Mouse (Mus musculus) CD8-positive naive resting alpha-beta T cell, adult 2 months (primary cell): Measurements from ENCODE around the gene Stx6.

ENCODE experiments used
- DNase-seq, 2 experiments: peaks; one replicate each; pipeline ENCODE4 v3.0.0; 2022; ENCODE audit warnings: low read depth in 2 of 2, low spot score in 2 of 2

The Stx6 gene

DNA sequence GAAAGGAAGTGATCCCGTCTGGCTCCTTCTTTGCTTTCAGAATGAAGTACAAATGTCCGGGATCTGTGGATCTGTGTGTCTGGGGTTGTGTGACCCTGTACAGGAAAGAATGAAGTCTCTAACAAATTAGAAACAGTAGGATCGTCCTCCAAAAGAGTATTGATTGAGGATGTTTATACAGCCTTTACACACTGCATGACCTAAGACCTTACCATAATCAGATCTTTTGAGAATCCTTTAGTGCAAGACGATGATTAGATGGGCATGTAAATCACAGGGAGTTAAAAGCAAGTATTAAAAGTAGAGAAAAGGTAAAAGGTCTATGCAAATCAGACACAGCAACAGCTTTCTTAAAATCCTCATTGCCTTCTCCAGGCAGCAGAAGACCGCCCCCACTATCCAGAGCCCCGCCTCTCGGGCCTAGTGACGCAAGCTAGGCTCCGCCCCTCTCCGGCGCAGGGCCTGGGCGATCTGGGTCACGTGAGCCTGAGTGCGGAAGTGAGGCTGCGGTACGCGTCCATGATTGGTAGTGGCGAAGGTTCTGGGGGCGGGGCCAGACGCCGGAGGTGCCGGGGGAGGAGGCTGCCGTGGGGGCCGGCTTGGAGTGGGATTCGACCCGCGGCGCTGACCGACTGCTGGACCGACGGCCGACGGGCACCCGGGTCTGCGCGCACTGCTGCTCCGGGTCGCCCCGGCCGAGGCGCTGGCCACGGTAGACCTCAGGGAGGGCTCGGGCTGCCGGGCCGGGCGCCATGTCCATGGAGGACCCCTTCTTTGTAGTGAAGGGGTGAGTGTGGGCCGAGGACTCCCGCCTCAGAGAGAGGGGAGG, at the start of gene Stx6:
TSS of gene Stx6 (plus strand) at position 575 of the 829 bp plus-strand sequence.
- DNase-seq = peak; percentile 98 to 99

DNA sequence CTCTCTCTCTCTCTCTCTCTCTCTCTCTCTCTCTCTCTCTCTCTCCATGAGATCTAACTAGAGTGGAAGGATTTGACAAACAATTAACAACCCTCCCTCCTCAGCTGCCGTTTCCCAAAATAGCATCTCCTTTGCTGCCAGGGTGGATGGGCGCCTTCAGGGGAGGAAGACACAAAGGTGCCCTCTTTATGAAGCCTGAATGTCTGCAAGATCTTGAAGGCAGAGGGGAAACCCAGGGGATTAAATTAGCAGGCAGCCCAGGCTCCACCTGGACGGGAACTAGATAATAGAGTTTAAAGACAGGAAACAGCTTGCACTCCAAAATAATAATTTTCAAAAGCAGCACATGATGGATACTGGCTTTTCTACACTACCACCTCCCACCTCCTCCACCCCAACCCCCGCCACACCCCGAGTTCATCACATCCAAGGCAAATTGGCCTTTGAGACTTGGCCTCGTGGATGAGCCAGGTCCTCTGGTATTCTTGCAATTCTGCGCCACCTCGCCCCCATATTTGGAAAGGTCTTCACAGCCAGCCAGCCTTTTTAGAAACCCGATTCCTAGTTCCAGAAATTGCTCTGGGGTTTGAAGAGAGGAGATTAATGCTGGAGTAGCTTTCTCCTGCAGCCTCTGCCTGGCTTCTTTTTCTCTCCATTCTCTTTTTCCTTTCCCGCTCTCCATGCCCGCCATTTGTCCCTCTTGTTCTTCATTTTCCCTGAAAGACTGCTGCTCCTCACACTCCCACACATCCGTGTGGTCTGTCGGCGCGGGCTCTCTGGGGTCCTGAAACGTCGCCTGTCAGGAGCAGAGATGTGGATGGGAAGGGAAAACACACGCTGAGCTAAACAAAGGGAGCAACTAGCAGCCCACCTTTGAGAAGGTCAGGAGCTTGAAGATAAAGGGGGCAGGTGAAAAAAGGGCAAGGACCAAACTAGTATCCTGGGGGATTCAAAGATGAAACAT, 48.8 kb upstream of the Stx6 start:
- no peak for DNase-seq

GRCm38 (mm10) chr1:155111491-155111890, 47.0 kb upstream of the Stx6 start:
- no peak for DNase-seq

- no peak for DNase-seq
Observed at GRCm38 (mm10) chr1:155112118-155112517, 46.4 kb upstream of the Stx6 start.

GRCm38 (mm10) chr1:155112875-155113274, 45.6 kb upstream of the Stx6 start:
- DNase-seq = no peak

GRCm38 (mm10) chr1:155113946-155114345, 44.6 kb upstream of the Stx6 start:
- no peak for DNase-seq

DNA sequence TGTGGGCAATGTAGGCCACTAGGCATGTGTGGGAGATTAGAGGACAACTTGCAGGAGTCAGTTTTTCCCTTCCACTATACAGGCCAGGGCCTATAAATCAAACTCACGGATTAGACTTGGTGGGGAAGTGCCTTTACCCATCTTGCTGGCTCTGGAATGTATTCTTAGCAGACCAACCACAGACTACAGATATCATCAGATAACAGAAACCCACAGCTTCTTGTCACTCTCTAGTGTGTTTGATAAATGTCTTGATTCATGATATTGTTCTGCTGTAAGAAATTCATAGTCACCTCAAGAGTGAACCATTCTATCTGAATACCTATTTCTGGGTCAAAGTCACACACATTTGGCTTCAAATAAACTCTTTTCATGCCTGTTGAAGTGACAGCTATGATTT, 38.8 kb upstream of the Stx6 start:
- no peak for DNase-seq

GRCm38 (mm10) chr1:155121977-155122939, 36.3 kb upstream of the Stx6 start:
- no peak for DNase-seq

GRCm38 (mm10) chr1:155124397-155124796, 34.1 kb upstream of the Stx6 start:
- no peak for DNase-seq

DNA sequence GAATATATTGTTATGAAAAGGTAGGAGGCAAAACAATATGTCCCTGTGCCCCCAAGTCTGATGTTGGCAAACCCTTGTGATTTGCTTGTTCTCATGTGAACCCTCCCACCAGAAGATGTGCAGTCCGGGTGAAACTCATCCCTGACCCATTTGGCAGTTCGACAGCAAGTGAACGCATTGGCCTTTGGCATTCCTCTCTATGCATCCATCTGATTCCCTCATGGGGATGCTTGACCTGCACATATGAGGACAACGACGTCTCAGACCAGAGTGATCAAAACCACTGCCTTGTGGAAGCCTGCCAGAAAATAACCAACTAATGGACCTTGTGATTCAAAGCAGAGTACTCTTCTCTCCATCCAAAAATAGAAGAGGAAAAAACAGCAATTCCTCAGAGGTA, 31.8 kb upstream of the Stx6 start:
- DNase-seq = no peak

DNA sequence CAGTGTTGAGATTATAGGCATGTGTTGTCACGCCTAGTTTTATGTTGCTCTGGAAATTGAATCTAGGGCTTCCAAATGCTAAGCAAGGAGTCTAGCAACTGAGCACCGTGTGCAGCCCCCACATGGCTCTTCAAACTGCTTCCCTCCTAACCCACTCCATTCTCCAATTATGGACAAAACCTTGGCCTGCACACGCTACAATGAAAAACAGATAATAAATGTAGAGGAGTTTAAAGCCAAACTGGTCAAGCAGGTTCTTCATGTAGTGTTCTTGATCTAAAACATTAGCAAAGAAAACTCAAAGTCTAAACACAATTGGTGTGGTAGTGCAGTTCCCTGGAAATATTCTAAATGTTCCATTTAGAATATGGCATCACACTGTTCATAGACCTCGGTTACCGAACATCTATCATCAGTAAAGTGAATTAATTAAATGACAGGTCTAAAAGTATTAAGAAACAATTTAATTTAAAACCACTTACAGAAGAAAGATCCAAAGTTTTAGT, 31.0 kb upstream of the Stx6 start:
- DNase-seq = no peak

GRCm38 (mm10) chr1:155134866-155135265, 23.6 kb upstream of the Stx6 start:
- DNase-seq = no peak

DNA sequence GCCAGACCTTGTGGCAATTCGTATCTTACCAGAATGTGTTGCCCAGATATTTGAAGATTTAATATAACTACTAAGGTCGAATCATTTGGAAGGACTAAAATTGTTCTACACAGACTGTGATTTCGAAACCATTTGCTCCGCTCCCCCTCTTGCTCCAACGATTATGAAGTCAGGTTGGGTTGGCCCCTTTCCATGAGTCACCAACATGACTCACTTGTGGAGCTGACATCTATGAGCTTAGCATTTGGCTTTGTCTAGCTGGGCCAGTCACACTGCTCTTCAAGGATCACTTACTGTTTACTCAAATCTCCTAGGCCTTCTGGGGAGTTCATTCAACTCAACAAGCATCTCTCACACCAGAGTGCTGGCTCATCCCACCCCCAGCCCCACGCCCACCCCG, 19.7 kb upstream of the Stx6 start:
- no peak for DNase-seq

- DNase-seq = peak; percentile 75 to 86
Observed at GRCm38 (mm10) chr1:155140076-155140475, 18.4 kb upstream of the Stx6 start.

DNA sequence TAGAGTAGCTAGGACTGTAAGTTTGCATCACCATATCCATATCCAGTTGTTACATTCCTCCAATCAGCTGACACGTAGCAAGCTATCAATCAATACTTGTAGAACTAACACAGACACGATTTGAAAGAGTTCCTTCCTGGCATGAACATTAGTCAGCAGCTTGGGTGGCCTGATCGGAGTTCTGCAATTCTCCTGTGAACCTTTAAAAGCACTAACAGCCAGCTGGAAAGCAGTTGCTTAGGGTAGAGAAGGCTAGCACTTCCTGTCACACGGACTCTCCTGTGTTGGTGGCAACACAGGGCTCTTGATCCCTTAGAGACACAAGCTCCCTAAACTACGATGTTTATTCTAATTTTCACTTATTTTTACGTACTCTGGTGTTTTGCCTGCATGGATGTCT, 12.9 kb upstream of the Stx6 start:
- DNase-seq = peak; percentile 28 to 38

- peak; percentile 31 to 72 for DNase-seq
Observed at GRCm38 (mm10) chr1:155146572-155146980, 11.9 kb upstream of the Stx6 start, which contains the start of gene Mr1. Gene Mr1 (minus strand): TSS chr1:155146814.

- no peak for DNase-seq
Observed at GRCm38 (mm10) chr1:155147228-155147627, 11.3 kb upstream of the Stx6 start.

DNA sequence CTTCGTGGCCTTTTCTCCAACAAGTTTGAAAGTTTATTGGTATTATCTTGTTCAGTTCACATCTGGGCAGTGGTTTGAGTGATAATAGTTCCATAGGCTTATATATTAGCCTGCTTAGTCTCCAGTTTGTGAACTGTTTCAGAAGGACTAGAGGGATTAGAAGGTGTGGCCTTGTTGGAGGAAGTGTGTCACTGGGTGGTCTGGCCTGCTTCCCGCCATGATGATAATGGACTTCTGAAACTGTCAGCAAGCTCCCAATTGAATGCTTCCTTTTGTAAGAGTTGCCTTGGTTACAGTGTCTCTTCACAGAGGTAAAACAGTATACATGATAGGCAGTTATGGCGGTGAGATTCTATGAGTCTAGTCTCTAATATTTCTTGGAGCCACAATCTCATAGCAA, 9.1 kb upstream of the Stx6 start:
- no peak for DNase-seq

- DNase-seq = no peak
Observed at GRCm38 (mm10) chr1:155150821-155151220, 7.7 kb upstream of the Stx6 start.

DNA sequence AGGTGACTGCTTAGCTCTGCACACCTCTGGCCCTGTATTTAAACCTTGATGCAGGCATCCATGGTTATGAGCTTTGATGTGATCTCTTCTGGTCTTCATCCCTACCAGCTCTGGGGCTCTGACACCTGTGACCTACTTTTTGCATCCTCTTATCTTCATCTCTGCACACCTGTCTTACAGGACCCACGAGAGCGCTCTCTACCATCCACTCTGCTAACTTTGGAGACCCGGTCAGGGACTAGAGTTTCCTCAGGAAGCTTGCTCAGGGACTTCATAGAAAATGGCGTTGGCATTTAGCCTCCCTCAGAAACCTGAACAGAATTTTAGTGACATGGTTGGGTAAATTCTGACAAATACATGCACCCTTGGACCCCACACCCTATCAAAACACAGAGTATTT, 4.6 kb upstream of the Stx6 start:
- DNase-seq = no peak
